9 mouse cellular contexts compared by ENCODE assay signal in genomic region chr1:151034993-151035592, GRCm38 (mm10). TPM values are rescaled to one million over a fixed set of nuclear protein-coding genes. Genes with fewer than 3 reads are reported as not detected.
DNase-seq lines count a peak whose midpoint lies in the region; ATAC-seq and TF ChIP-seq lines count a peak whose summit lies in the region.
"Had no signal": no experiment of that assay in that cellular context is flagged by ENCODE, and none has a peak within 500 bp of the region (broad histone marks: within the 10 kb centered on the region; RNA-seq: fewer than 3 reads in every experiment).

No protein-coding gene starts in this region.

- H3K36me3 ChIP-seq in heart, adult 2 months (ENCODE audit: control insufficient read depth, insufficient read depth, low read length), result no peaks in the 10 kb centered on the region; the same call in 1 of the 2 replicates
- no peaks in the 10 kb centered on the region for H3K36me3 ChIP-seq in limb, embryonic 12.5 days
- no peaks in the 10 kb centered on the region for H3K36me3 ChIP-seq in midbrain, embryonic 16.5 days (ENCODE audit: control insufficient read depth, insufficient read depth, low read length)
- H3K36me3 ChIP-seq: stomach, embryonic 15.5 days had no signal

- ATAC-seq in limb, embryonic 12.5 days (ENCODE audit: insufficient number of reproducible peaks, insufficient read depth, low FRiP score, low TSS enrichment, low read depth), result 0 out of 2 replicates have a peak, but pooled peaks have one; percentile 42
- ATAC-seq in midbrain, embryonic 16.5 days, result peak; percentile 84

- H3K4me2 ChIP-seq in limb, embryonic 12.5 days, result no peak overlapping the region
- no peak overlapping the region for H3K4me2 ChIP-seq in midbrain, embryonic 16.5 days (ENCODE audit: low read length)
- H3K4me2 ChIP-seq: stomach, embryonic 15.5 days had no signal

- no peak for TF ChIP-seq EP300 in heart, adult 2 months (IDR thresholded peaks at IDR 0.05; ENCODE audit: insufficient read depth, low read depth, low read length)

- TF ChIP-seq POLR2A in cortical plate, adult 2 months (IDR thresholded peaks at IDR 0.05; ENCODE audit: extremely low read depth, insufficient read depth, low read length), result no peak
- TF ChIP-seq POLR2A in heart, adult 2 months (IDR thresholded peaks at IDR 0.05; ENCODE audit: insufficient read depth, low read depth, low read length), result no peak

- no peaks in the 10 kb centered on the region for H3K4me1 ChIP-seq in cortical plate, adult 2 months (ENCODE audit: control insufficient read depth, insufficient read depth, low read length)
- peaks cover 11% of the 10 kb centered on the region for H3K4me1 ChIP-seq in heart, adult 2 months (ENCODE audit: control insufficient read depth, insufficient read depth, low read length)
- H3K4me1 ChIP-seq in limb, embryonic 12.5 days (replicated peaks), result no peaks in the 10 kb centered on the region
- H3K4me1 ChIP-seq in midbrain, embryonic 16.5 days (ENCODE audit: control insufficient read depth, insufficient read depth, low read length), result no peaks in the 10 kb centered on the region
- H3K4me1 ChIP-seq: stomach, embryonic 15.5 days had no signal

- no peak overlapping the region for H3K4me3 ChIP-seq in cortical plate, adult 2 months (ENCODE audit: insufficient read depth, low read length)
- no peak overlapping the region for H3K4me3 ChIP-seq in heart, adult 2 months
- no peak overlapping the region for H3K4me3 ChIP-seq in limb, embryonic 12.5 days (replicated peaks)
- H3K4me3 ChIP-seq in midbrain, embryonic 16.5 days (ENCODE audit: low read depth, low read length), result no peak overlapping the region
- H3K4me3 ChIP-seq: stomach, embryonic 15.5 days had no signal

- no peak overlapping the region for H3K9ac ChIP-seq in heart, adult 2 months (ENCODE audit: low read depth, low read length)
- no peak overlapping the region for H3K9ac ChIP-seq in limb, embryonic 12.5 days (replicated peaks)
- H3K9ac ChIP-seq in midbrain, embryonic 16.5 days (ENCODE audit: low read depth, low read length), result no peak overlapping the region
- H3K9ac ChIP-seq: stomach, embryonic 15.5 days had no signal

- intact Hi-C loops in heart, adult 2 months (cut with DNase I), result loop anchor here (2.0 to 10.0 kb wide), 4 partner anchors 44 to 670 kb away; no protein-coding TSS in a partner anchor

- H3K27ac ChIP-seq in cortical plate, adult 2 months (ENCODE audit: insufficient read depth, low read length), result no peak overlapping the region
- peak overlapping the region; percentile 69 for H3K27ac ChIP-seq in heart, adult 2 months
- H3K27ac ChIP-seq in limb, embryonic 12.5 days, result no peak overlapping the region
- no peak overlapping the region for H3K27ac ChIP-seq in midbrain, embryonic 16.5 days (ENCODE audit: low read length)
- H3K27ac ChIP-seq: stomach, embryonic 15.5 days had no signal

- no peaks in the 10 kb centered on the region for H3K27me3 ChIP-seq in heart, adult 2 months (ENCODE audit: control insufficient read depth, insufficient read depth, low read length)
- H3K27me3 ChIP-seq in limb, embryonic 12.5 days, result no peaks in the 10 kb centered on the region
- H3K27me3 ChIP-seq in midbrain, embryonic 16.5 days (ENCODE audit: control insufficient read depth, insufficient read depth, low read depth, low read length), result no peaks in the 10 kb centered on the region
- H3K27me3 ChIP-seq: stomach, embryonic 15.5 days had no signal

- under 1% methylated on average over 5 of the region's 5 CpGs for WGBS in heart, adult 2 months
- WGBS in limb, embryonic 12.5 days, result 1% methylated on average over 5 of the region's 5 CpGs
- WGBS in midbrain, embryonic 16.5 days, result under 1% methylated on average over 5 of the region's 5 CpGs

- no peaks in the 10 kb centered on the region for H3K79me2 ChIP-seq in heart, adult 2 months (replicated peaks; ENCODE audit: control insufficient read depth, insufficient read depth, low read length)

- no peaks in the 10 kb centered on the region for H3K9me3 ChIP-seq in limb, embryonic 12.5 days
- no peaks in the 10 kb centered on the region for H3K9me3 ChIP-seq in midbrain, embryonic 16.5 days (replicated peaks; ENCODE audit: control insufficient read depth, low read length, poor library complexity, severe bottlenecking)
- H3K9me3 ChIP-seq: stomach, embryonic 15.5 days had no signal

- DNase-seq in B cell, adult 2 months, result peak; percentile 75
- peak; percentile 55 for DNase-seq in ZHBTc4 (ENCODE audit: low read depth, low spot score)
- DNase-seq in heart, adult 2 months, result peak; percentile 52 to 80
- peak; percentile 79 for DNase-seq in kidney, adult 9 months
- peak; percentile 15 to 52 for DNase-seq in spleen, postnatal 14 days (ENCODE audit: low spot score in 2 of 2)

- TF ChIP-seq CTCF in cortical plate, adult 2 months (IDR thresholded peaks at IDR 0.05; ENCODE audit: extremely low read depth, insufficient read depth, low read length), result peak; percentile 73
- TF ChIP-seq CTCF in heart, adult 2 months (IDR thresholded peaks at IDR 0.05), result peak; percentile 87

RNA-seq across cellular contexts. Expression of gene Hmcn1, which starts 41.9 kb away (rescaled TPM):
- 4.6 and 6.3 TPM in 2 replicates for polyA plus RNA-seq in cortical plate, adult 2 months (2012; rRNA removed)
- 10 to 100 TPM; 11.9 to 13.7 TPM for total RNA-seq in heart, adult 2 months (2021)
- 23.5 and 24.5 TPM in 2 replicates for polyA plus RNA-seq in heart, adult 2 months (2012; rRNA removed)
- polyA plus RNA-seq in limb, embryonic 12.5 days (2016; fragmentation: Nextera tagmentation; extraction: Ambion mirVana), result 23.8 and 25.6 TPM in 2 replicates
- polyA plus RNA-seq in midbrain, embryonic 16.5 days (2015; fragmentation: Nextera tagmentation; extraction: Ambion mirVana), result 1.2 and 2.0 TPM in 2 replicates
